ENCODE assay signal across 28 mouse cellular contexts in genomic region chr11:23065167-23065668, GRCm38 (mm10). TPM values are rescaled to one million over a fixed set of nuclear protein-coding genes. Genes with fewer than 3 reads are reported as not detected.
A peak's percentile ranks its signal among the peaks of the same experiment; 100 is the strongest.
DNase-seq lines count a peak whose midpoint lies in the region; ATAC-seq and TF ChIP-seq lines count a peak whose summit lies in the region.
"Had no signal": no experiment of that assay in that cellular context is flagged by ENCODE, and none has a peak within 500 bp of the region (broad histone marks: within the 10 kb centered on the region; RNA-seq: fewer than 3 reads in every experiment).

No protein-coding gene starts in this region.

- no peak for TF ChIP-seq CTCF in ES-Bruce4 (IDR thresholded peaks at IDR 0.05; ENCODE audit: low read depth, low read length)
- TF ChIP-seq CTCF in MEL (IDR thresholded peaks at IDR 0.05 in 2 of 3, conservative IDR thresholded peaks at IDR 0.05 in 1 of 3; ENCODE audit: control insufficient read depth in 1 of 3, insufficient read depth in 1 of 3, low read depth in 2 of 3, low read length in 3 of 3, poor library complexity in 1 of 3, severe bottlenecking in 1 of 3): no peak
- no peak for TF ChIP-seq CTCF in forebrain, postnatal 0 days (IDR thresholded peaks at IDR 0.05; ENCODE audit: low read depth)

- TF ChIP-seq RAD21 in MEL (IDR thresholded peaks at IDR 0.05; ENCODE audit: low read depth, low read length): no peak

- H3K79me2 ChIP-seq in MEL (ENCODE audit: control insufficient read depth, insufficient read depth, low read length, poor library complexity): peaks cover 7% of the 10 kb centered on the region; the same call in 1 of the 2 replicates

- TF ChIP-seq POLR2A in ES-Bruce4 (IDR thresholded peaks at IDR 0.05; ENCODE audit: insufficient read depth, low read length) (no peak), MEL (IDR thresholded peaks at IDR 0.05; ENCODE audit: control insufficient read depth in 1 of 2, insufficient read depth in 1 of 2, low read depth in 1 of 2, low read length in 2 of 2, poor library complexity in 1 of 2) (peak in 1 of 2 experiments; percentile 27; a peak in 1 of 4 replicates)

- H3K9ac ChIP-seq in kidney, embryonic 16.5 days (replicated peaks; ENCODE audit: low read length): no peak overlapping the region
- H3K9ac ChIP-seq in ES-Bruce4 (ENCODE audit: low read depth, poor library complexity, severe bottlenecking): no peak overlapping the region
- H3K9ac ChIP-seq in MEL (ENCODE audit: control insufficient read depth, low read depth, low read length, poor library complexity, severe bottlenecking): peak overlapping the region; percentile 13
- no peak overlapping the region for H3K9ac ChIP-seq in forebrain, postnatal 0 days
- H3K9ac ChIP-seq: embryonic facial prominence, embryonic 12.5 days; embryonic facial prominence, embryonic 15.5 days; heart, embryonic 12.5 days; heart, embryonic 15.5 days; hindbrain, embryonic 13.5 days; intestine, embryonic 15.5 days had no signal

- peak overlapping the region; percentile 54; the same call in 1 of the 2 replicates for H3K27ac ChIP-seq in kidney, embryonic 16.5 days (ENCODE audit: low read length)
- 0 out of 2 replicates have a peak overlapping the region, but pooled peaks have one; percentile 20 for H3K27ac ChIP-seq in ES-Bruce4 (ENCODE audit: insufficient read depth, low read length)
- peak overlapping the region; percentile 58 for H3K27ac ChIP-seq in MEL (ENCODE audit: control insufficient read depth, low read depth, low read length)
- H3K27ac ChIP-seq in forebrain, postnatal 0 days (ENCODE audit: low read depth, low read length): no peak overlapping the region
- H3K27ac ChIP-seq: embryonic facial prominence, embryonic 12.5 days; embryonic facial prominence, embryonic 15.5 days; heart, embryonic 15.5 days; hindbrain, embryonic 10.5 days; hindbrain, embryonic 13.5 days; intestine, embryonic 15.5 days had no signal

- H3K4me2 ChIP-seq in kidney, embryonic 16.5 days (replicated peaks; ENCODE audit: low read depth, low read length): no peak overlapping the region
- H3K4me2 ChIP-seq in forebrain, postnatal 0 days (ENCODE audit: low read depth): no peak overlapping the region
- H3K4me2 ChIP-seq: embryonic facial prominence, embryonic 12.5 days; embryonic facial prominence, embryonic 15.5 days; heart, embryonic 12.5 days; heart, embryonic 15.5 days; hindbrain, embryonic 13.5 days; intestine, embryonic 15.5 days had no signal

- WGBS in kidney, embryonic 16.5 days: 88% methylated on average over 2 of the region's 2 CpGs
- 86% methylated on average over 2 of the region's 2 CpGs for WGBS in forebrain, postnatal 0 days

- TF ChIP-seq EP300 in ES-Bruce4 (IDR thresholded peaks at IDR 0.05; ENCODE audit: insufficient read depth, low read depth, low read length) (no peak), MEL (IDR thresholded peaks at IDR 0.05; ENCODE audit: low read depth in 1 of 2, low read length in 2 of 2) (peak in 1 of 2 experiments; percentile 16; a peak in 1 of 4 replicates)

- no peaks in the 10 kb centered on the region for H3K27me3 ChIP-seq in kidney, embryonic 16.5 days (ENCODE audit: insufficient read depth, low read length)
- H3K27me3 ChIP-seq in ES-Bruce4 (ENCODE audit: control insufficient read depth, insufficient read depth, low read length, poor library complexity, severe bottlenecking) (no peaks in the 10 kb centered on the region), MEL (ENCODE audit: control insufficient read depth in 1 of 2, insufficient read depth in 2 of 2, low read length in 2 of 2) (no peaks in the 10 kb centered on the region)
- H3K27me3 ChIP-seq in forebrain, postnatal 0 days (ENCODE audit: insufficient read depth, low read length): no peaks in the 10 kb centered on the region
- H3K27me3 ChIP-seq: CH12.LX; embryonic facial prominence, embryonic 12.5 days; embryonic facial prominence, embryonic 15.5 days; heart, embryonic 12.5 days; heart, embryonic 15.5 days; hindbrain, embryonic 13.5 days; intestine, embryonic 15.5 days; Patski had no signal

- H3K9me3 ChIP-seq in kidney, embryonic 16.5 days (ENCODE audit: low read length): no peaks in the 10 kb centered on the region
- no peaks in the 10 kb centered on the region for H3K9me3 ChIP-seq in ES-Bruce4 (replicated peaks; ENCODE audit: control insufficient read depth, insufficient read depth, low read length, poor library complexity, severe bottlenecking)
- H3K9me3 ChIP-seq in MEL (replicated peaks; ENCODE audit: insufficient read depth, low read length): no peaks in the 10 kb centered on the region
- no peaks in the 10 kb centered on the region for H3K9me3 ChIP-seq in forebrain, postnatal 0 days (ENCODE audit: low read length)
- H3K9me3 ChIP-seq: embryonic facial prominence, embryonic 12.5 days; embryonic facial prominence, embryonic 15.5 days; heart, embryonic 12.5 days; heart, embryonic 15.5 days; hindbrain, embryonic 10.5 days; hindbrain, embryonic 13.5 days; intestine, embryonic 15.5 days had no signal

- no peak for ATAC-seq in kidney, embryonic 16.5 days (ENCODE audit: low FRiP score, low TSS enrichment)
- ATAC-seq in forebrain, postnatal 0 days: no peak
- ATAC-seq: activated CD4-positive, CD25-positive, alpha-beta regulatory T cell, adult 4 months; forebrain, embryonic 14.5 days; hindbrain, embryonic 16.5 days; intestine, embryonic 15.5 days; Patski had no signal

- H3K4me1 ChIP-seq in kidney, embryonic 16.5 days (ENCODE audit: insufficient read depth, low read length): peaks cover 5% of the 10 kb centered on the region; the same call in 1 of the 2 replicates
- H3K4me1 ChIP-seq in ES-Bruce4 (ENCODE audit: control insufficient read depth, insufficient read depth, low read length) (no peaks in the 10 kb centered on the region), MEL (ENCODE audit: control insufficient read depth in 1 of 2, insufficient read depth in 2 of 2, low read length in 2 of 2) (peaks cover 29 to 44% of the 10 kb centered on the region in 2 experiments)
- no peaks in the 10 kb centered on the region for H3K4me1 ChIP-seq in forebrain, postnatal 0 days (ENCODE audit: insufficient read depth)
- H3K4me1 ChIP-seq: embryonic facial prominence, embryonic 12.5 days; embryonic facial prominence, embryonic 15.5 days had no signal

- no peak overlapping the region for H3K4me3 ChIP-seq in kidney, embryonic 16.5 days (ENCODE audit: low read length)
- H3K4me3 ChIP-seq in ES-Bruce4 (ENCODE audit: low read depth, low read length) (no peak overlapping the region), MEL (ENCODE audit: control insufficient read depth in 1 of 2, insufficient read depth in 1 of 2, low read depth in 2 of 2, low read length in 2 of 2) (no peak overlapping the region)
- H3K4me3 ChIP-seq in forebrain, postnatal 0 days (ENCODE audit: low read depth, low read length): no peak overlapping the region
- H3K4me3 ChIP-seq: embryonic facial prominence, embryonic 12.5 days; embryonic facial prominence, embryonic 15.5 days; heart, embryonic 12.5 days; heart, embryonic 15.5 days; hindbrain, embryonic 10.5 days; hindbrain, embryonic 13.5 days; intestine, embryonic 15.5 days had no signal

- DNase-seq in kidney, postnatal 36 days: no peak
- peak; percentile 80 for DNase-seq in MEL (ENCODE audit: low read depth, low spot score)
- DNase-seq in cerebellum, postnatal 36 days: no peak
- DNase-seq in forebrain, postnatal 0 days: no peak
- DNase-seq: adrenal gland, postnatal 10 days; adrenal gland, postnatal 36 days; B cell, adult 2 months; cerebellum, adult 18-20 months; cerebellum, adult 9-10 months; cerebellum, postnatal 14 days; gastrocnemius, postnatal 25 days; heart, adult 18-20 months; heart, postnatal 10 days; heart, postnatal 36 days had no signal

- no peaks in the 10 kb centered on the region for H3K36me3 ChIP-seq in kidney, embryonic 16.5 days (ENCODE audit: insufficient read depth, low read length)
- H3K36me3 ChIP-seq in ES-Bruce4 (ENCODE audit: control insufficient read depth, insufficient read depth, low read length, poor library complexity, severe bottlenecking) (no peaks in the 10 kb centered on the region), MEL (ENCODE audit: control insufficient read depth in 1 of 2, insufficient read depth in 2 of 2, low read length in 2 of 2) (peaks cover 0 to 39% of the 10 kb centered on the region in 2 experiments; a peak in 2 of 4 replicates)
- H3K36me3 ChIP-seq in forebrain, postnatal 0 days (ENCODE audit: insufficient read depth): no peaks in the 10 kb centered on the region
- H3K36me3 ChIP-seq: embryonic facial prominence, embryonic 12.5 days; embryonic facial prominence, embryonic 15.5 days; heart, embryonic 12.5 days; heart, embryonic 15.5 days; hindbrain, embryonic 10.5 days; hindbrain, embryonic 13.5 days; intestine, embryonic 15.5 days had no signal

TF ChIP-seq in MEL, 35 proteins besides CTCF, POLR2A, EP300 and RAD21 (continues in another document):
- TF ChIP-seq ZKSCAN1 (IDR thresholded peaks at IDR 0.05; ENCODE audit: low read depth, low read length) (no peak), TAL1 (IDR thresholded peaks at IDR 0.05; ENCODE audit: low read length) (no peak), ZNF384 (IDR thresholded peaks at IDR 0.05; ENCODE audit: low read depth, low read length) (peak; percentile 41; the same call in 1 of the 2 replicates), ETS1 (IDR thresholded peaks at IDR 0.05; ENCODE audit: low read depth, low read length) (no peak), ZC3H11A (IDR thresholded peaks at IDR 0.05; ENCODE audit: low read depth, low read length) (no peak), ZMIZ1 (IDR thresholded peaks at IDR 0.05; ENCODE audit: low read depth, low read length) (0 out of 2 replicates have a peak, but pooled peaks have one; percentile 25), TCF12 (IDR thresholded peaks at IDR 0.05; ENCODE audit: low read depth, low read length) (0 out of 2 replicates have a peak, but pooled peaks have one; percentile 36), UBTF (IDR thresholded peaks at IDR 0.05; ENCODE audit: borderline replicate concordance, insufficient read depth, low read depth, low read length) (no peak), MXI1 (IDR thresholded peaks at IDR 0.05; ENCODE audit: low read depth, low read length) (peak; percentile 35; the same call in 1 of the 2 replicates), GABPA (IDR thresholded peaks at IDR 0.05; ENCODE audit: low read depth, low read length) (no peak), SMC3 (IDR thresholded peaks at IDR 0.05; ENCODE audit: low read depth, low read length) (no peak), JUND (IDR thresholded peaks at IDR 0.05; ENCODE audit: low read depth, low read length) (0 out of 2 replicates have a peak, but pooled peaks have one; percentile 14), SIN3A (IDR thresholded peaks at IDR 0.05; ENCODE audit: low read length) (no peak)

RNA-seq across cellular contexts. Expression of gene Fam161a, which starts 57.9 kb away (rescaled TPM):
- polyA plus RNA-seq in kidney, embryonic 16.5 days (2015; fragmentation: Nextera tagmentation; extraction: Ambion mirVana): 3.2 and 3.4 TPM in 2 replicates
- polyA plus RNA-seq in ES-Bruce4 (2011; ENCODE audit: insufficient read depth, insufficient read length, low read depth, missing spikeins) (2.1 and 3.2 TPM in 2 replicates), MEL (2012; ENCODE audit: insufficient read depth in 1 of 2, insufficient read length in 2 of 2, low read depth in 1 of 2, low replicate concordance in 2 of 2, missing spikeins in 1 of 2) (1 to 10 TPM in 1 of 2 experiments, not detected in 1; 1.0 TPM)
- 0.27 and 0.65 TPM in 2 replicates for total RNA-seq in MEL (2012; rRNA removed)
- 7.8 and 9.5 TPM in 2 replicates for total RNA-seq in forebrain, postnatal 0 days (2014; rRNA removed)
- 3.4 and 6.9 TPM in 2 replicates for polyA plus RNA-seq in forebrain, postnatal 0 days (2015; fragmentation: Nextera tagmentation; extraction: Ambion mirVana)
